Mouse (Mus musculus) CH12.LX (cell line): ENCODE results near the gene Slc4a2. TPM values are rescaled to one million over a fixed set of nuclear protein-coding genes. Genes with fewer than 3 reads are reported as not detected.

Experiments used
- DNase-seq: peaks from one replicate; pipeline ENCODE4 v3.0.0-alpha.2; 2013; ENCODE audit errors: extremely low read depth
- H3K27ac ChIP-seq: 2 replicates; pipeline ENCODE4 v1.5.1; 2012; ENCODE audit warnings: low read depth, mild to moderate bottlenecking, control low read depth, moderate library complexity; ENCODE audit not compliant: insufficient read depth
- H3K27me3 ChIP-seq: replicated peaks from 2 replicates; pipeline ENCODE3; 2012; ENCODE audit warnings: inconsistent platforms
- H3K36me3 ChIP-seq, 2 experiments: replicated peaks in 1 of 2; 2 replicates each; pipeline versions ENCODE3 to v1.6.1; 2012; ENCODE audit warnings: inconsistent platforms in 1 of 2, low read length in 1 of 2, mild to moderate bottlenecking in 1 of 2, mixed read lengths in 1 of 2, moderate library complexity in 1 of 2; ENCODE audit not compliant: control insufficient read depth in 1 of 2, insufficient read depth in 1 of 2
- H3K4me1 ChIP-seq, 2 experiments: 2 replicates each; pipeline ENCODE4 v1.6.1; 2012; ENCODE audit warnings: inconsistent platforms in 1 of 2, moderate library complexity in 1 of 2; ENCODE audit not compliant: insufficient read depth in 2 of 2, control insufficient read depth in 1 of 2
- H3K4me2 ChIP-seq: 2 replicates; pipeline ENCODE4 v1.6.1; 2012; ENCODE audit warnings: low read depth, mild to moderate bottlenecking, control low read depth; ENCODE audit not compliant: poor library complexity, insufficient read depth, severe bottlenecking
- H3K4me3 ChIP-seq, 3 experiments: fragments of 150-350 bp in 1 of 3; sonication (generic) in 1 of 3; replicated peaks in 1 of 3; 2 replicates each; pipeline versions ENCODE3 to v1.5.1; 2011 to 2012; ENCODE audit warnings: low read depth in 2 of 3, low read length in 2 of 3, mild to moderate bottlenecking in 2 of 3, moderate library complexity in 2 of 3, control low read depth in 1 of 3, improper control_type of control experiment in 1 of 3, inconsistent platforms in 1 of 3, mixed read lengths in 1 of 3; ENCODE audit not compliant: poor library complexity in 1 of 3
- H3K79me2 ChIP-seq: replicated peaks from 2 replicates; pipeline ENCODE4 v1.6.1; 2012; ENCODE audit warnings: mild to moderate bottlenecking, moderate library complexity; ENCODE audit not compliant: control insufficient read depth, poor library complexity, insufficient read depth, severe bottlenecking; ENCODE audit errors: extremely low read depth
- H3K9ac ChIP-seq: 2 replicates; pipeline ENCODE4 v1.6.1; 2012; ENCODE audit warnings: low read depth, mild to moderate bottlenecking, control low read depth, moderate library complexity; ENCODE audit not compliant: insufficient read depth
- H3K9me3 ChIP-seq: replicated peaks from 2 replicates; pipeline ENCODE3; 2012; ENCODE audit warnings: low read length, inconsistent platforms, mixed read lengths
- CHD1 ChIP-seq: IDR thresholded peaks from 2 replicates; pipeline ENCODE4 v1.6.1; 2012; ENCODE audit warnings: low read depth, low read length, improper control_type of control experiment, inconsistent platforms
- CTCF ChIP-seq, 2 experiments: IDR thresholded peaks in 1 of 2; conservative IDR thresholded peaks in 1 of 2; 2 replicates each; pipeline ENCODE4 v1.5.1; 2011 to 2012; ENCODE audit warnings: low read depth in 2 of 2, low read length in 2 of 2, improper control_type of control experiment in 1 of 2, inconsistent platforms in 1 of 2, mild to moderate bottlenecking in 1 of 2, moderate library complexity in 1 of 2
- E2F4 ChIP-seq: IDR thresholded peaks from 2 replicates; pipeline ENCODE4 v1.6.1; 2011; ENCODE audit warnings: low read depth, low read length, improper control_type of control experiment; ENCODE audit not compliant: insufficient replicate concordance
- ELF1 ChIP-seq: IDR thresholded peaks from 2 replicates; pipeline ENCODE4 v1.6.1; 2014; ENCODE audit warnings: low read depth, mild to moderate bottlenecking, inconsistent platforms, low read length, improper control_type of control experiment
- EP300 ChIP-seq: IDR thresholded peaks from 2 replicates; pipeline ENCODE4 v1.6.1; 2011; ENCODE audit warnings: low read length, improper control_type of control experiment
- HCFC1 ChIP-seq: IDR thresholded peaks from 2 replicates; pipeline ENCODE4 v1.6.1; 2012; ENCODE audit warnings: low read depth, mild to moderate bottlenecking, inconsistent platforms, low read length, improper control_type of control experiment
- JUN ChIP-seq: IDR thresholded peaks from 2 replicates; pipeline ENCODE4 v1.6.1; 2011; ENCODE audit warnings: low read depth, mild to moderate bottlenecking, low read length, improper control_type of control experiment, moderate library complexity; ENCODE audit not compliant: insufficient read depth
- JUND ChIP-seq: conservative IDR thresholded peaks from 2 replicates; pipeline ENCODE4 v1.6.1; 2011; ENCODE audit warnings: low read depth, low read length, improper control_type of control experiment
- MAFK ChIP-seq: IDR thresholded peaks from 2 replicates; pipeline ENCODE4 v1.6.1; 2011; ENCODE audit warnings: low read length, improper control_type of control experiment; ENCODE audit not compliant: insufficient replicate concordance
- MAX ChIP-seq: IDR thresholded peaks from 2 replicates; pipeline ENCODE4 v1.6.1; 2011; ENCODE audit warnings: low read length, improper control_type of control experiment
- MAZ ChIP-seq: IDR thresholded peaks from 2 replicates; pipeline ENCODE4 v1.6.1; 2012; ENCODE audit warnings: low read depth, mild to moderate bottlenecking, inconsistent platforms, low read length, improper control_type of control experiment, moderate library complexity
- NELFE ChIP-seq: IDR thresholded peaks from 2 replicates; pipeline ENCODE4 v1.6.1; 2011; ENCODE audit warnings: low read depth, low read length, improper control_type of control experiment
- NRF1 ChIP-seq: IDR thresholded peaks from 2 replicates; pipeline ENCODE4 v1.6.1; 2014; ENCODE audit warnings: low read depth, mild to moderate bottlenecking, inconsistent platforms, low read length, improper control_type of control experiment, moderate library complexity
- PAX5 ChIP-seq: IDR thresholded peaks from 2 replicates; pipeline ENCODE4 v1.6.1; 2012; ENCODE audit warnings: low read length, inconsistent platforms, mixed read lengths
- RAD21 ChIP-seq: IDR thresholded peaks from 2 replicates; pipeline ENCODE4 v1.6.1; 2011; ENCODE audit warnings: low read depth, mild to moderate bottlenecking, low read length, improper control_type of control experiment, moderate library complexity
- RCOR1 ChIP-seq: conservative IDR thresholded peaks from 2 replicates; pipeline ENCODE4 v1.6.1; 2012; ENCODE audit warnings: low read depth, mild to moderate bottlenecking, inconsistent platforms, low read length, improper control_type of control experiment
- SIN3A ChIP-seq: IDR thresholded peaks from 2 replicates; pipeline ENCODE4 v1.6.1; 2012; ENCODE audit warnings: low read length, improper control_type of control experiment, inconsistent platforms
- SMC3 ChIP-seq: IDR thresholded peaks from 2 replicates; pipeline ENCODE4 v1.6.1; 2011; ENCODE audit warnings: low read depth, low read length, improper control_type of control experiment
- TBP ChIP-seq: conservative IDR thresholded peaks from 2 replicates; pipeline ENCODE4 v1.6.1; 2011; ENCODE audit warnings: low read depth, low read length, improper control_type of control experiment
- TCF12 ChIP-seq: IDR thresholded peaks from 2 replicates; pipeline ENCODE4 v1.6.1; 2014; ENCODE audit warnings: low read depth, mild to moderate bottlenecking, inconsistent platforms, low read length, improper control_type of control experiment
- UBTF ChIP-seq: IDR thresholded peaks from 2 replicates; pipeline ENCODE4 v1.6.1; 2012; ENCODE audit warnings: low read depth, mild to moderate bottlenecking, inconsistent platforms, low read length, improper control_type of control experiment, moderate library complexity
- USF1 ChIP-seq: IDR thresholded peaks from 2 replicates; pipeline ENCODE4 v1.6.1; 2014; ENCODE audit warnings: low read depth, mild to moderate bottlenecking, inconsistent platforms, low read length, improper control_type of control experiment
- USF2 ChIP-seq: conservative IDR thresholded peaks from 2 replicates; pipeline ENCODE4 v1.6.1; 2011; ENCODE audit warnings: low read depth, low read length, improper control_type of control experiment
- ZC3H11A ChIP-seq: IDR thresholded peaks from 2 replicates; pipeline ENCODE4 v1.6.1; 2012; ENCODE audit warnings: low read depth, mild to moderate bottlenecking, inconsistent platforms, low read length, improper control_type of control experiment
- ZMIZ1 ChIP-seq: IDR thresholded peaks from 2 replicates; pipeline ENCODE4 v1.6.1; 2012; ENCODE audit warnings: low read depth, mild to moderate bottlenecking, inconsistent platforms, low read length, improper control_type of control experiment
- dilution Hi-C: fragments of 300-500 bp; cut with MboI; formaldehyde crosslinking; loops from 2 replicates; pipeline ENCODE4 v1.14.3; 2020; ENCODE audit warnings: low sequenced_read_pairs; ENCODE audit not compliant: extremely low pct_unique_long_range_greater_than_20kb, extremely low pct_ligation_motif_present
- in situ Hi-C: fragments of 300-500 bp; cut with MboI; formaldehyde crosslinking; loops from 3 replicates; pipeline ENCODE4 v1.14.3; 2019; ENCODE audit warnings: low sequenced_read_pairs, low pct_ligation_motif_present, low pct_unique_long_range_greater_than_20kb, mixed read lengths
- polyA plus RNA-seq: library from polyadenylated mRNA; unstranded; fragments of >175 nt; gene quantifications from 2 replicates; pipeline ENCODE4 v1.2.1, GENCODE M21; 2012; ENCODE audit warnings: low read depth; ENCODE audit not compliant: insufficient read length
- total RNA-seq, 2 experiments: library from RNA; depleted of rRNA; stranded (reverse); fragments of 300-350 nt in 1 of 2; fragments of >200 nt in 1 of 2; gene quantifications; 2 replicates each; pipeline ENCODE4 v1.2.3; 2012 to 2014

Slc4a2 gene
- total and polyA plus RNA-seq, 3 experiments, result 12.9 to 27.2 (median 18.6) TPM

GRCm38 (mm10) chr5:24413938-24414337 lies 9.7 kb upstream of the Slc4a2 start:
- no peak overlapping the region for H3K4me3 ChIP-seq
- H3K27me3 ChIP-seq, result no peaks in the 10 kb centered on the region
- no peak overlapping the region for H3K9ac ChIP-seq
- no peak for DNase-seq
- peaks cover 3 to 52% of the 10 kb centered on the region in 2 experiments for H3K36me3 ChIP-seq
- dilution Hi-C loops, result no loop called here
- in situ Hi-C loops, result no loop called here
- TF ChIP-seq RCOR1 (no peak), SMC3 (no peak), ZMIZ1 (no peak), MAFK (no peak), E2F4 (no peak), RAD21 (no peak), SIN3A (no peak), TBP (no peak), CTCF (conservative IDR thresholded peaks at IDR 0.05 in 1 of 2, IDR thresholded peaks at IDR 0.05 in 1 of 2; ENCODE audit: low read depth in 2 of 2, low read length in 2 of 2) (no peak), MAZ (no peak), TCF12 (no peak), USF2 (no peak), UBTF (no peak), ZC3H11A (no peak), PAX5 (no peak), MAX (no peak), EP300 (no peak), JUND (no peak)
- no peaks in the 10 kb centered on the region; a peak in 1 of 4 replicates for H3K4me1 ChIP-seq
- H3K9me3 ChIP-seq, result no peaks in the 10 kb centered on the region
- no peak overlapping the region for H3K4me2 ChIP-seq
- H3K27ac ChIP-seq, result no peak overlapping the region
- H3K79me2 ChIP-seq, result no peaks in the 10 kb centered on the region

GRCm38 (mm10) chr5:24416222-24416736 lies 7.4 kb upstream of the Slc4a2 start:
- Histone ChIP-seq H3K27ac (no peak overlapping the region), H3K4me2 (no peak overlapping the region), H3K27me3 (no peaks in the 10 kb centered on the region), H3K36me3 (peaks cover 14 to 54% of the 10 kb centered on the region in 2 experiments), H3K79me2 (no peaks in the 10 kb centered on the region), H3K4me3 (no peak overlapping the region), H3K4me1 (no peaks in the 10 kb centered on the region; a peak in 1 of 4 replicates), H3K9me3 (no peaks in the 10 kb centered on the region), H3K9ac (no peak overlapping the region)
- dilution Hi-C loops, result no loop called here
- DNase-seq, result peak; percentile 65
- in situ Hi-C loops, result no loop called here
- no peak for TF ChIP-seq JUN
- TF ChIP-seq RAD21, result peak; percentile 51
- peak; percentile 41 to 71 for TF ChIP-seq CTCF (conservative IDR thresholded peaks at IDR 0.05 in 1 of 2, IDR thresholded peaks at IDR 0.05 in 1 of 2; ENCODE audit: low read depth in 2 of 2, low read length in 2 of 2)
- no peak for TF ChIP-seq ELF1
- TF ChIP-seq HCFC1, result no peak
- no peak for TF ChIP-seq USF1
- TF ChIP-seq NRF1, result no peak
- TF ChIP-seq JUND, result no peak
- no peak for TF ChIP-seq NELFE
- TF ChIP-seq CHD1, result no peak
- peak; percentile 55 for TF ChIP-seq SMC3
